Mouse (Mus musculus) mouse trophoblast stem cell (cell line): Measurements from ENCODE around the gene Zmynd19.
"Not testable (repeated sequence)": the region's sequence is repeated elsewhere in the genome, so short reads cannot be mapped to it uniquely, and the experiment has no call there.

ENCODE experiments used
- in situ Hi-C, 2 experiments: fragments of 300-500 bp; cut with MseI, MboI; formaldehyde crosslinking; loops; 2 replicates in 1 of 2; 3 replicates in 1 of 2; pipeline ENCODE4 v1.15.1; 2025

The Zmynd19 gene

GRCm38 (mm10) chr2:24942092-24942491, 7.5 kb upstream of the Zmynd19 start:
- in situ Hi-C loops: no loop called here

- in situ Hi-C loops: not testable (repeated sequence)
These were observed 5.3 kb upstream of the Zmynd19 start for GRCm38 (mm10) chr2:24944304-24944703.

- in situ Hi-C loops: no loop called here
These were observed 570 bp downstream of the Zmynd19 start for GRCm38 (mm10) chr2:24950189-24950535.

- in situ Hi-C loops: no loop called here
These were observed 3.0 kb downstream of the Zmynd19 start for GRCm38 (mm10) chr2:24952537-24953055.

GRCm38 (mm10) chr2:24960910-24961309, 11.3 kb downstream of the Zmynd19 start:
- in situ Hi-C loops: loop anchor here in 1 of 2 experiments (5.0 kb wide), 1 partner anchor 41 kb away; no protein-coding TSS in a partner anchor

- in situ Hi-C loops: loop anchor here in 1 of 2 experiments (5.0 kb wide), 1 partner anchor 40 kb away; no protein-coding TSS in a partner anchor
These were observed 12.9 kb downstream of the Zmynd19 start, which contains the start of gene Dph7 for GRCm38 (mm10) chr2:24962304-24963000. Dph7 (plus strand) TSS chr2:24962400.

- in situ Hi-C loops: no loop called here
These were observed 20.8 kb downstream of the Zmynd19 start for GRCm38 (mm10) chr2:24970386-24970785.

GRCm38 (mm10) chr2:24974452-24974851, 24.9 kb downstream of the Zmynd19 start:
- in situ Hi-C loops: not testable (repeated sequence)

- in situ Hi-C loops: no loop called here
These were observed 25.5 kb downstream of the Zmynd19 start, which contains the start of gene Mrpl41 for GRCm38 (mm10) chr2:24974906-24975703. Mrpl41 (minus strand) TSS chr2:24975098.

GRCm38 (mm10) chr2:24975704-24976297, 26.2 kb downstream of the Zmynd19 start, which contains the start of gene Pnpla7:
Pnpla7 (plus strand) TSS chr2:24976033.
- in situ Hi-C loops: no loop called here

GRCm38 (mm10) chr2:24976960-24977359, 27.4 kb downstream of the Zmynd19 start:
- in situ Hi-C loops: no loop called here

GRCm38 (mm10) chr2:24987762-24988161, 38.2 kb downstream of the Zmynd19 start:
- in situ Hi-C loops: no loop called here

- in situ Hi-C loops: no loop called here
These were observed 45.7 kb downstream of the Zmynd19 start for GRCm38 (mm10) chr2:24995332-24995731.

GRCm38 (mm10) chr2:24996471-24996870, 46.9 kb downstream of the Zmynd19 start:
- in situ Hi-C loops: no loop called here

GRCm38 (mm10) chr2:25000544-25001235, 51.1 kb downstream of the Zmynd19 start:
- in situ Hi-C loops: loop anchor here in 1 of 2 experiments (5.0 kb wide), 1 partner anchor 38 kb away; the partner anchor contains the start of gene Dph7

GRCm38 (mm10) chr2:25003946-25004786, 54.6 kb downstream of the Zmynd19 start:
- in situ Hi-C loops: loop anchor here in 1 of 2 experiments (5.0 kb wide), 1 partner anchor 42 kb away; the partner anchor contains the start of gene Dph7

GRCm38 (mm10) chr2:25006767-25007166, 57.2 kb downstream of the Zmynd19 start:
- in situ Hi-C loops: no loop called here

GRCm38 (mm10) chr2:25008250-25008649, 58.7 kb downstream of the Zmynd19 start:
- in situ Hi-C loops: no loop called here
